Mouse (Mus musculus): Measurements from ENCODE around the gene Ddr2. TPM values are rescaled to one million over a fixed set of nuclear protein-coding genes. Genes with fewer than 3 reads are reported as not detected.
A peak's percentile ranks its signal among the peaks of the same experiment; 100 is the strongest.
"Not testable (repeated sequence)": the region's sequence is repeated elsewhere in the genome, so short reads cannot be mapped to it uniquely, and the experiment has no call there.

The Ddr2 gene
- polyA plus RNA-seq, 1 experiment, result 6.0 TPM

DNA sequence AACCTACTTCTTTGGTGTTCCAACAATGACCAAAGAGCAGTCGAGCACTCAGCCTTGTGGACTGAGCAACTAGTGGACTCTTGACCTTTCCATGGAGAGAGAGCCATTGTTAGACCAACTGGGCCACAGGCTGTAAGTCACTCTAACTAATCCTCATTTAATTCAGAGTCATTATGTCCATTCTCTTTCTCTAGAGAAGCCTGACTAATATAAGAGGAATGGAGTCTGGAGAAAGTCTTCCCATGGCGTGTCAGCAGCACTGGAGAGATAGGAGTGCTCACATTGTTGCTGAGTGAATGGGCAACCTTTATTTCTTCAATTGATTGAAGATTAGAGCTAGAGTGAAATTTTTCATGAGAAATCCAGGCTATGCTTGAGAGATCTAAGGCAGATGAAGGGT, 14.1 kb upstream of the Ddr2 start:
- Histone ChIP-seq H3K27ac (ENCODE audit: control insufficient read depth, insufficient read depth, low read depth, low read length, poor library complexity) (no peak overlapping the region), H3K4me3 (replicated peaks; ENCODE audit: control insufficient read depth, low read depth, low read length) (no peak overlapping the region), H3K4me1 (ENCODE audit: control insufficient read depth, insufficient read depth, low read length) (no peaks in the 10 kb centered on the region)
- TF ChIP-seq POLR2A (IDR thresholded peaks at IDR 0.05; ENCODE audit: borderline replicate concordance, control insufficient read depth, low read depth, low read length), result no peak
- TF ChIP-seq CTCF (IDR thresholded peaks at IDR 0.05; ENCODE audit: control insufficient read depth, insufficient read depth, low read length), result no peak
- whole genome bisulfite sequencing, result 78% methylated on average over 2 of the region's 2 CpGs

DNA sequence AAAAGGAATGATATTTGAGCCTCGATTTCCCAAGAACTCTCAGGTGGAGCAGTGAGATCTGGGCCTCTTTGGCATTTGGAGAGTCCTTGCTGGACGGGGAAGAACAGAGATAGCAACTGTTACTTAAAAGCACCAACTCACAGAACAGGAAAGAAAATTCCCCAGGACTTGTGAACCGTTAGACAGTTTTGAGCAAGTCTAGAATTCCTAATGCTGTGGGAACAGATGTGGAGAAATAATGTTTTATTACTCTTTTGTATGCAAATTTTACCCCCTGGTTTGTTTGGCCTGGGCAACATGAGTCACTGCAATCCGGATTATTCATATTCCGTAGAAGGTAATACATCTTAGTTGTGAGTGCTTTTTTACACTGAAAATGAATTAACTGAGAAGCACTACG, 3.1 kb upstream of the Ddr2 start:
- Histone ChIP-seq H3K4me3 (replicated peaks; ENCODE audit: control insufficient read depth, low read depth, low read length) (no peak overlapping the region), H3K27ac (ENCODE audit: control insufficient read depth, insufficient read depth, low read depth, low read length, poor library complexity) (no peak overlapping the region), H3K4me1 (ENCODE audit: control insufficient read depth, insufficient read depth, low read length) (no peaks in the 10 kb centered on the region)
- WGBS, result 88% methylated on average over 6 of the region's 6 CpGs
- TF ChIP-seq CTCF (IDR thresholded peaks at IDR 0.05; ENCODE audit: control insufficient read depth, insufficient read depth, low read length) (no peak), POLR2A (IDR thresholded peaks at IDR 0.05; ENCODE audit: borderline replicate concordance, control insufficient read depth, low read depth, low read length) (no peak)

DNA sequence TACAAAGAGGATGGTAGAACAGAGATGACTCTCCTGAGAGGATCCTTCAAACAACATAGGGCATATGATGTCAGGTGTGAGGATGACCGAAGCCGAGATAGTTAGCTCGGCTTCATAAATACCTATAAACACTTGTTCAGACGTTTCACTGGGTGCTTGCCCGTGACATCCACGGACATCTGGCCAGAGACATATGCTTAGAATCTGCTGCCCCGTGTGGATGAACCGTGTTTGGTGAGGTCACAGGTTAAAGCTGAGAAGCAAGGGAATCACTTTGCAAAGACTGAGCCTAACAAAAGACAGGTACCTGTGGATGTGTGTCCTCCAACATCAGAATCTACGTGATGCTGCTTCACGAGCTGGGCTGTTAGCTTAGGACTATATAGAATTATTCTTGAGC, 1.7 kb upstream of the Ddr2 start:
- Histone ChIP-seq H3K27ac (ENCODE audit: control insufficient read depth, insufficient read depth, low read depth, low read length, poor library complexity) (no peak overlapping the region), H3K4me1 (ENCODE audit: control insufficient read depth, insufficient read depth, low read length) (no peaks in the 10 kb centered on the region), H3K4me3 (replicated peaks; ENCODE audit: control insufficient read depth, low read depth, low read length) (no peak overlapping the region)
- TF ChIP-seq CTCF (IDR thresholded peaks at IDR 0.05; ENCODE audit: control insufficient read depth, insufficient read depth, low read length), result no peak
- TF ChIP-seq POLR2A (IDR thresholded peaks at IDR 0.05; ENCODE audit: borderline replicate concordance, control insufficient read depth, low read depth, low read length), result no peak
- 83% methylated on average over 10 of the region's 10 CpGs for WGBS

DNA sequence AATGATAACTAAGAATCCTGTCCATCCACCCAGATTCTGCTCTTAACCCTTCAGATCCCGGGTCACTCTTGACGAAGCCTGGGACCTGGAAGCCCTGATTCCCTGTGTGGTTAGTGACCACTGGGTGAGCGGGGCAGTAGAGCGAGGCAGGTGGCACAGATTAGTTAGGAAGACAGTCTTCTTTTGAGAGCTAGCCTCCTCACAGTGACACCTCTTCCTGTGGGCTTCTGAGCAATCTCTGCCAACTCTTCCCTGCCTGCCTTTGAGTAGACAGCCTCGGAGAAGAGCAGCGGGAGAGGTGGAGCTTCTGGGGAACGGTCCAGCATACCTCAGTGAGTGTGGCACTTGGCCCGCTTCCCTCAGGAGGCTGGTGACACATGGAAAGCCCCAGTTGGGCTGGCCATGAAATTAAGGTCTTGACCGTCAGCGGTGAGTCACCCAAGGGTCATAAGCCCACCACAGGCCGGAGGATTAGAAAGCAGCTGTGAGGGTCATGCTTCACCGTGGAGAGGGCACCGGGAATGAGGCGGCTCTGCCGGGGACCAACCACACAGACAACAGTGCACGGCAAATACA, 1.2 kb upstream of the Ddr2 start:
- TF ChIP-seq POLR2A (IDR thresholded peaks at IDR 0.05; ENCODE audit: borderline replicate concordance, control insufficient read depth, low read depth, low read length) (no peak), CTCF (IDR thresholded peaks at IDR 0.05; ENCODE audit: control insufficient read depth, insufficient read depth, low read length) (no peak)
- WGBS, result 83% methylated on average over 16 of the region's 16 CpGs

DNA sequence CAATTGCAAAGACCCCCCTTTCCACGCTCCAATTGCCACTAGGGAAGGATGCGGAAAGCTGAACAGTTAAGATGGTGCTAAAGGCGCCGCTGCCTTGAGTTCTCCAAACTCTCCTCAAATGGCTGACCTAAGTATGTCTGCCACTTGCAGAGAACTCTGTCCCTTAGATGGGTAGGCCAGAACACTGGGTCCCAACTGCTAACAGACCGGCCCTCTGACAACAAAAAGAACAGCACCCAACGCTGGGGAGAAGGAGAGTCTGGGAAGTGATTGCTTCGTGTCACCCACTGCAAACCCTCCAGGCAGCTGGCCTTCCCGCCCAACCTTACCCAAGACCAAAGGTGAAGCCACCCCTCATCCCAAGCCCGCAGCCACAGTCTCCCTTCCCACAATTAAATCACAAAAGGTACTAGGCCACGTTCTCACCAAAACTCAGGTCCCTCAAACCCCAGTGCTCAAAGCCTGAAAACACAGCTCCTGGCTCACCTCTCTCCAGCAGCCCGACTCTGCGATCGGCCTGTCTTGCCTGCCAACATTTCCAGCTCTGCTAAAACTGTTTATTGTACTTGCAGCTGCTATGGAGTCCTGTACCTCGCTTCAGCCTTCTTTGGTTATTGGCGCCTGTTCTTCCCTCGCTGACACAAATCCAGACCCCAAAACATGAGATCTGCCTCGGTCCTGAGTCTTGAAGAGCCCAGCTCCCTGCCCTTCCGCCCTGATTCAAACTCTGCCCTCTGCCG, 616 bp downstream of the Ddr2 start:
- Histone ChIP-seq H3K4me3 (replicated peaks; ENCODE audit: control insufficient read depth, low read depth, low read length) (peak overlapping the region; percentile 7), H3K4me1 (ENCODE audit: control insufficient read depth, insufficient read depth, low read length) (no peaks in the 10 kb centered on the region), H3K27ac (ENCODE audit: control insufficient read depth, insufficient read depth, low read depth, low read length, poor library complexity) (no peak overlapping the region)
- TF ChIP-seq POLR2A (IDR thresholded peaks at IDR 0.05; ENCODE audit: borderline replicate concordance, control insufficient read depth, low read depth, low read length) (no peak), CTCF (IDR thresholded peaks at IDR 0.05; ENCODE audit: control insufficient read depth, insufficient read depth, low read length) (no peak)
- WGBS, result 86% methylated on average over 19 of the region's 19 CpGs

More for the DNA sequence above, 1.2 kb upstream of the Ddr2 start:
- Histone ChIP-seq H3K4me1 (ENCODE audit: control insufficient read depth, insufficient read depth, low read length) (no peaks in the 10 kb centered on the region), H3K27ac (ENCODE audit: control insufficient read depth, insufficient read depth, low read depth, low read length, poor library complexity) (no peak overlapping the region), H3K4me3 (replicated peaks; ENCODE audit: control insufficient read depth, low read depth, low read length) (no peak overlapping the region)

DNA sequence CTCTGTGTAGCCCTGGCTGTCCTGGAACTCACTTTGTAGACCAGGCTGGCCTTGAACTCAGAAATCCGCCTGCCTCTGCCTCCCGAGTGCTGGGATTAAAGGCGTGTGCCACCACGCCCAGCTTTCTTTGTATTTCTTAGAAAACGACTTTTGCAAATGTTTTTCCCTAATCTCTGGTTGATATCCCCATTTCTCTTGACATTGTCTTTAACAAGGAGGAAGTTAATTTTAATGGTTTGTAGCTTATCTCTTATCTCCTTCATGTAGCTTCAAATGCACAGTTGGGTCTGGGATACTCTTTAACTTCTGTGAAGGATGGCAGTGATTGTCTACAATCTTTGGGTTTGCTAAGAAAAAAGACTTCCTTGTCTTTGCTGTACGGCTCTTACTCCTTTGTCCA, 7.7 kb downstream of the Ddr2 start:
- WGBS, result 70% methylated on average over 6 of the region's 6 CpGs

DNA sequence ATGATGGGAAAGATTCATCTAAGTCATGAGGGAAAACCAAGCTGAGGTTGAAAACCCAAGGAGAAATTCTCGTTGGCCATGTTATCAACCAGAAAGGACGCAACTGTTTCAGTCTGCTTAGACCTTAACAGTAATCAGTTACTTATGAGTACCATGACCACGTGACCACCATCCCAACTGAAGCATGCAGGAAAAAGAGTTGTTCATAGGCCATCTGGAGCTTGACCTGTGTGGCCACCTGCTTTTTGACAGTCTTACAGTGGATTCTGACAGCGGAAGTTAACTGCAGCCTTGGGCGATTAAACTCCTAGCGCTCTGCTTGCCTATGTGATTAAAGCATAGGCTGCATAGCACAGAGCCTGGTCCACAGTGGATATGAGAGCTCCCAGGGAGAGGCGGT, 23.9 kb downstream of the Ddr2 start:
- Histone ChIP-seq H3K27ac (ENCODE audit: control insufficient read depth, insufficient read depth, low read depth, low read length, poor library complexity) (no peak overlapping the region), H3K4me1 (ENCODE audit: control insufficient read depth, insufficient read depth, low read length) (no peaks in the 10 kb centered on the region), H3K4me3 (replicated peaks; ENCODE audit: control insufficient read depth, low read depth, low read length) (no peak overlapping the region)
- WGBS, result 83% methylated on average over 7 of the region's 7 CpGs
- TF ChIP-seq CTCF (IDR thresholded peaks at IDR 0.05; ENCODE audit: control insufficient read depth, insufficient read depth, low read length) (no peak), POLR2A (IDR thresholded peaks at IDR 0.05; ENCODE audit: borderline replicate concordance, control insufficient read depth, low read depth, low read length) (no peak)

More for the DNA sequence above, 7.7 kb downstream of the Ddr2 start:
- H3K27ac ChIP-seq (ENCODE audit: control insufficient read depth, insufficient read depth, low read depth, low read length, poor library complexity); H3K4me1 ChIP-seq (ENCODE audit: control insufficient read depth, insufficient read depth, low read length); H3K4me3 ChIP-seq (replicated peaks; ENCODE audit: control insufficient read depth, low read depth, low read length): not testable (repeated sequence)

DNA sequence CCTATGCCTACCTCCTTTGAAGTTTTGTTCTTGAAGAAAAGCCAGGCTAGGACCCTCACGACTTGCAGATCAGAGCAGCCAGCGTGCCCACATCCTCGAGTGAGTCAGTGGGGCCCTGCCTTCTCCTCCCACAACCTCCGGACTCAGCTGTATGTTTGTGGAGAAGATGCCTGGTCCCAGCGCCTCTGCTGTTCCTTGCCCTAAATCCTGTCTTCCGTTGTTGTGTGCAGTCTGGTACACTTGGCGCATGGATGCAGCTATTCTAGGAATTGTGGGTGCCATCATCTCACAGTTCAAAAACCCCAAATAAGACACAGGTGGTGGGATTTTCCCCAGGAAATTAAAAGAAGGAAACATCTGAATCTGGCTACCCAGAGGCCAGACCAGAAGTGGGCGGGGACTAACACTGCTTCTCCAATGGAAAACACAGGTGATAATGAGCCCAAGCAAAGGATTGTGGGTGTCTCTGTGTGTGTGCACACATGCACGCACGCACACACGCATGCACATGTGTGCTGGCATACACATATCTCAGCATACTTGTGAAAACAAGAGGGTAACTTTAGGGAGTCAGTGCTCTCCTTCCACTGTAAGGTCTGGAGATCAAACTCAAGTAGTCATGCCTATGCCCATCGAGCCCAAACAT, 26.3 kb downstream of the Ddr2 start:
- H3K4me1 ChIP-seq (ENCODE audit: control insufficient read depth, insufficient read depth, low read length), result no peaks in the 10 kb centered on the region
- no peak overlapping the region for H3K27ac ChIP-seq (ENCODE audit: control insufficient read depth, insufficient read depth, low read depth, low read length, poor library complexity)
- TF ChIP-seq POLR2A (IDR thresholded peaks at IDR 0.05; ENCODE audit: borderline replicate concordance, control insufficient read depth, low read depth, low read length), result no peak
- TF ChIP-seq CTCF (IDR thresholded peaks at IDR 0.05; ENCODE audit: control insufficient read depth, insufficient read depth, low read length), result no peak
- WGBS, result 38% methylated on average over 12 of the region's 12 CpGs
- H3K4me3 ChIP-seq (replicated peaks; ENCODE audit: control insufficient read depth, low read depth, low read length), result no peak overlapping the region
